Mouse (Mus musculus) kidney, adult 2 months (tissue): ENCODE results near the gene Sgpp2.

Experiments
- CTCF ChIP-seq: fragments of 200-500 bp; conservative IDR thresholded peaks from 2 replicates; pipeline ENCODE4 v1.5.1; 2011; ENCODE audit warnings: low read depth, mild to moderate bottlenecking, control low read depth, low read length, moderate library complexity, mixed read lengths; ENCODE audit not compliant: insufficient read depth, insufficient read length
- POLR2A ChIP-seq: fragments of 200-500 bp; IDR thresholded peaks from one replicate; pipeline ENCODE4 v1.6.1; 2011; ENCODE audit warnings: low read depth, low read length, control low read depth

DNA sequence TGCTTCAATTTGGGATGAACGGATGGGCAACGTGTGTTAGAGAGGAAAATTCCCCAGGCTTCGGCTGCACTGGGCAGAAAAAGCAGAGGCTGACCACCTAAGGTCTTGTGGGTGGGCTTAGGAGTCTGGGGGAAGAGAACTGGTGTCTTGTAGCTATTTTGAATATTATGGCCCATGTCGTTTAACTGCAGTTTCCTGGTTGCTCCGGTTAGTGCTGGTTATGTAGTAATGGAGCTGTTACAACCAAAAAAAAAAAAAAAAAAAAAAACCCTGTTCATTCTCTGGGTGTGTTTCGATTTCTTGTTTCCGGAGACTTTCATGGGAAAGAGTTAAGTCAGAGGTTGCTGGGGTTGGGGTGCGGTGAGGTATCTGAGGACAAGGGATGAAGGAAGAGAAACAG lies 12.7 kb downstream of the Sgpp2 start:
- TF ChIP-seq CTCF = no peak
- TF ChIP-seq POLR2A = no peak
